Mouse (Mus musculus) MEL (cell line): Measurements from ENCODE around the gene Gm28710. TPM values are rescaled to one million over a fixed set of nuclear protein-coding genes. Genes with fewer than 3 reads are reported as not detected.

Experiments
- polyA plus RNA-seq, 2 experiments: library from polyadenylated mRNA; stranded (reverse) in 1 of 2; unstranded in 1 of 2; fragments of >175 nt in 1 of 2; fragments of >200 nt in 1 of 2; gene quantifications; 2 replicates each; pipeline versions ENCODE4 v1.2.1 to v1.2.4; 2012; ENCODE audit warnings: low replicate concordance in 2 of 2, low read depth in 1 of 2; ENCODE audit not compliant: insufficient read length in 2 of 2, insufficient read depth in 1 of 2, missing spikeins in 1 of 2
- total RNA-seq: library from RNA; depleted of rRNA; stranded (reverse); fragments of 300-350 nt; gene quantifications from 2 replicates; pipeline ENCODE4 v1.2.3, GENCODE M21; 2012; rRNA removed

Gene Gm28710
- total and polyA plus RNA-seq, 3 experiments, result not detected

Other genes starting within 250 kb of the Gm28710 start
- 0.10 TPM in 1 of 2 replicates, not detected in the other for gene Hgf, start 238.3 kb upstream of the Gm28710 start, total RNA-seq
- not detected for gene Hgf, start 238.3 kb upstream of the Gm28710 start, polyA plus RNA-seq